Mouse (Mus musculus): ENCODE measurements at regions not wholly inside any gene's neighbourhood (a gene's known extent, or its start where the extent isn't known, plus 50 kb on each side); places are given as distances from the start of the nearest gene placed in this dataset.

DNA sequence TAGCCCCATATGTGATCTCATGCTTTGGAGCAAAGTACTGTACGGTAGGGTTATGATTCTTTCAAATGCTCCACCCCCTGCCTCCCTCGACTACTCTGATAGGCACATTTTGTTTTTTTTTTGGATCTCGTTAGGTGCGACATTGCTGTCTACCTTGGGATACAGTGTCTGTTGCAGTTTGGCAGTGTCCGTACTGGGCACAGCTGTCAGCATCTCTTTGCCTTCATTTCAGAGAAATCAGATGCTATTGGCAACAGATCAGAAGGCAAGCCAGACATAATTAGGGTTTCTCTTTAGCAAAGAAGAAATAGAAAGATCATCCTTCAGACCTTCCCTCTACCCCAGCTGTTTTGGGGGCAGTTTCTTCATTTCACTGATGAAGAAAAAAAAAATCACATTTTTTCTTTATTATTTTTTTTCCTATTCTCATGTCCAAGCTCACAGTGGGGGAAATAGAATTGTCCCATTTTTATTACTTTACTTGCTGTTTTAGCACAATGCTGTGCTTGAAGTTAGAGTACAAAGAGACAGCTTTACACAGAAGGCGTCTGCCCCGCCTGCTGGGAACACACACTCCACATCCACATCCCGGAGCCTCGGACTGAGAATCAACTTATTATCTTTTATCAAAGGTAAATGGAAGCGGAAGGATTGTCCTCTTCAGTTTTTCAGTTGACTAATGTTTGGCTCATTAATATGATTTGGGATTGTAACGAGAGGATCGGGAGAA is 420.8 kb upstream of the Got2 start:
- Histone ChIP-seq H3K27ac (replicated peaks; ENCODE audit: low read depth, low read length) (no peak overlapping the region), H3K9ac (ENCODE audit: low read length) (no peak overlapping the region), H3K4me1 (ENCODE audit: control insufficient read depth, insufficient read depth, low read length) (no peaks in the 10 kb centered on the region), H3K4me3 (ENCODE audit: low read depth, low read length) (no peak overlapping the region), H3K27me3 (ENCODE audit: control insufficient read depth, insufficient read depth, low read length) (no peaks in the 10 kb centered on the region), H3K36me3 (ENCODE audit: control insufficient read depth, insufficient read depth, low read length) (no peaks in the 10 kb centered on the region), H3K9me3 (ENCODE audit: control insufficient read depth, low read length) (no peaks in the 10 kb centered on the region), H3K4me2 (ENCODE audit: low read depth, severe bottlenecking) (no peak overlapping the region)
- ATAC-seq (ENCODE audit: insufficient number of reproducible peaks, low FRiP score, low TSS enrichment, low read depth) (no peak), DNase-seq (ENCODE audit: low spot score) (no peak)
- WGBS, result 87% methylated on average over 12 of the region's 12 CpGs

DNA sequence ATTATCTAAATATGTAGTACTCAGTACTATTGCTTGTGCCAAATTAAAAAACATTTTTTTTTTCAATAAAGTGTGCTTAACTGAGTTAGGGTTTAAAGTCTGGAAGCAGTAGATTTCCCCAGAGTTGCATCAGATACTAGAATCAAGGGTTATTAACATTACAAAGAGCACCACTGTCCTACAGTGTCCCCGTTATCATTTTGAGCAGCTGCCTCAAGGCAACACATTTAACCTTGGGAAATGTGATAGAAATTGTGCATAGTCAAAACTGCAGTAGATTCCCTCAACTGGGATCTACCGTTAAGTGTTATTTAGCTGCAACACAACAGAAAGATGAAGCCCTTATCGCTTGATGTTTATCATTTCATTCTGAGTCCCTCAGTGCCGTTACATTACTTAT is 408.3 kb upstream of the Got2 start:
- Histone ChIP-seq H3K27ac (replicated peaks; ENCODE audit: low read depth, low read length) (no peak overlapping the region), H3K9me3 (ENCODE audit: control insufficient read depth, low read length) (no peaks in the 10 kb centered on the region), H3K9ac (ENCODE audit: low read length) (no peak overlapping the region), H3K4me3 (ENCODE audit: low read depth, low read length) (no peak overlapping the region), H3K4me1 (ENCODE audit: control insufficient read depth, insufficient read depth, low read length) (no peaks in the 10 kb centered on the region), H3K4me2 (ENCODE audit: low read depth, severe bottlenecking) (no peak overlapping the region), H3K27me3 (ENCODE audit: control insufficient read depth, insufficient read depth, low read length) (no peaks in the 10 kb centered on the region), H3K36me3 (ENCODE audit: control insufficient read depth, insufficient read depth, low read length) (no peaks in the 10 kb centered on the region)
- no peak for DNase-seq (ENCODE audit: low spot score)
- WGBS, result 90% methylated on average over 4 of the region's 4 CpGs
- no peak for ATAC-seq (ENCODE audit: insufficient number of reproducible peaks, low FRiP score, low TSS enrichment, low read depth)

DNA sequence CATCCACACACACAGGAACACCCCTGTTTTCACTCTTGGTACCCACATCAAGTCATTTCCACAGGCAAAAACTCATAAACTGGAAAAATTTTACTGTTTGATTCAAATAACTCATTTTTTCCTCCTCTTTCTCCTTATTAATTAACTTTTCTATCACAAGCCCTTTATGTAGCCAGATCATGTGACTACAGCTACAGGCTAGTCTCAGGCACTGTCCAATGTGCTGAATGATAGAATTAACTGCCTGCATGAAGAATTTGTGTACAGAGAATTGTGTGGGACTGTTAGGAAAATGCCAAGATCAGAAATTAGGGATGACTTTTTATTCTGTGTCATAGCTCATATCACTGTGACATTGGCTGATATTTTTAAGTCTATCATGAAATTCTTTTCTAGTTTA is 402.4 kb upstream of the Got2 start:
- Histone ChIP-seq H3K4me1 (ENCODE audit: control insufficient read depth, insufficient read depth, low read length) (no peaks in the 10 kb centered on the region), H3K27me3 (ENCODE audit: control insufficient read depth, insufficient read depth, low read length) (no peaks in the 10 kb centered on the region), H3K27ac (replicated peaks; ENCODE audit: low read depth, low read length) (no peak overlapping the region), H3K4me2 (ENCODE audit: low read depth, severe bottlenecking) (no peak overlapping the region), H3K9me3 (ENCODE audit: control insufficient read depth, low read length) (no peaks in the 10 kb centered on the region), H3K4me3 (ENCODE audit: low read depth, low read length) (no peak overlapping the region), H3K9ac (ENCODE audit: low read length) (no peak overlapping the region), H3K36me3 (ENCODE audit: control insufficient read depth, insufficient read depth, low read length) (no peaks in the 10 kb centered on the region)
- DNase-seq (ENCODE audit: low spot score), result no peak
- no peak for ATAC-seq (ENCODE audit: insufficient number of reproducible peaks, low FRiP score, low TSS enrichment, low read depth)

DNA sequence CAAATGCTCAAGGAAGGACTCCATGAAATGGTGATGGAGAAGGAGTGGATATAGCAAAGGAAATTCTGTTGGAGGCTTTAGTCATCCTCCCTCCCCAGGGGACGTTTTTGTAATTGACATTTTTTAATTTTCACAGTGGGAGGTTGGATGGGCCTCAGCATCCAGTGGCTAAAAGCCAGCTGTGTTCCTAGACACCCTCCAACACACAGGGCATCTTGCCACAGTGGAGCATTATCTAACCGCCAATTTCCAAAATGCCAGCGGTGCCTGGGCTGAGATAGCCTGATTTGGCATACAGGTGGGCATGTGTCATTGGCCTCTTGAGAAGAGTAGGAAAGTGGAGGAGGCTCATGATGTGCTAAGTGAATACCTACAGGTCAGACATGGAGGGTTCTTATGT is 401.2 kb upstream of the Got2 start:
- H3K4me3 ChIP-seq (ENCODE audit: low read depth, low read length), result no peak overlapping the region
- no peaks in the 10 kb centered on the region for H3K36me3 ChIP-seq (ENCODE audit: control insufficient read depth, insufficient read depth, low read length)
- ATAC-seq (ENCODE audit: insufficient number of reproducible peaks, low FRiP score, low TSS enrichment, low read depth) (no peak), DNase-seq (ENCODE audit: low spot score) (no peak)
- H3K27me3 ChIP-seq (ENCODE audit: control insufficient read depth, insufficient read depth, low read length), result no peaks in the 10 kb centered on the region
- H3K4me2 ChIP-seq (ENCODE audit: low read depth, severe bottlenecking), result no peak overlapping the region
- H3K4me1 ChIP-seq (ENCODE audit: control insufficient read depth, insufficient read depth, low read length), result no peaks in the 10 kb centered on the region
- H3K9ac ChIP-seq (ENCODE audit: low read length), result no peak overlapping the region
- no peak overlapping the region for H3K27ac ChIP-seq (replicated peaks; ENCODE audit: low read depth, low read length)
- no peaks in the 10 kb centered on the region for H3K9me3 ChIP-seq (ENCODE audit: control insufficient read depth, low read length)
- WGBS, result 79% methylated on average over 3 of the region's 3 CpGs

DNA sequence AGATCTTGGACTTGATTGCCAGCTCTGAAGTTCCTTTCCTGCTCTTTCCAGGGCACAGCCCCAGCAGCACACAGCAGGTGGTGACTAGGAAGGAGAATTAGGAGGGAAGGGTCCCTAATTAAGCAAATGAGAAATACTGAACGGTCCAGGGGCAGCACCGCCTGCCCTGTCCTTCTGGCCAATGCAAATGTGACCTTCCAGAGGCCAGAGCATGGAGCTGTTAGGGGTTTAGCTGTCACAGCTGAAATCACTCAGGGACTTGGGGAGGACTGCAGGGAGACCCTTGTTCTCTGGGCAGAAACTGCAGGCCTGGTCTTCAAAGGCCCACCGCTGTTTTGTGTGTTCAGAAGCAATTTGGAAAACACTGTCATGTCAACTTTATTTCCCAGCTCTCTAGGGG is 400.2 kb upstream of the Got2 start:
- no peak overlapping the region for H3K9ac ChIP-seq (ENCODE audit: low read length)
- DNase-seq (ENCODE audit: low spot score) (peak; percentile 27), ATAC-seq (ENCODE audit: insufficient number of reproducible peaks, low FRiP score, low TSS enrichment, low read depth) (no peak; the same call in 1 of the 2 replicates)
- H3K4me2 ChIP-seq (ENCODE audit: low read depth, severe bottlenecking), result no peak overlapping the region
- H3K9me3 ChIP-seq (ENCODE audit: control insufficient read depth, low read length), result no peaks in the 10 kb centered on the region
- no peaks in the 10 kb centered on the region for H3K4me1 ChIP-seq (ENCODE audit: control insufficient read depth, insufficient read depth, low read length)
- 11% methylated on average over 3 of the region's 3 CpGs for WGBS
- H3K27ac ChIP-seq (replicated peaks; ENCODE audit: low read depth, low read length), result no peak overlapping the region
- H3K36me3 ChIP-seq (ENCODE audit: control insufficient read depth, insufficient read depth, low read length), result no peaks in the 10 kb centered on the region
- no peak overlapping the region for H3K4me3 ChIP-seq (ENCODE audit: low read depth, low read length)
- no peaks in the 10 kb centered on the region for H3K27me3 ChIP-seq (ENCODE audit: control insufficient read depth, insufficient read depth, low read length)

DNA sequence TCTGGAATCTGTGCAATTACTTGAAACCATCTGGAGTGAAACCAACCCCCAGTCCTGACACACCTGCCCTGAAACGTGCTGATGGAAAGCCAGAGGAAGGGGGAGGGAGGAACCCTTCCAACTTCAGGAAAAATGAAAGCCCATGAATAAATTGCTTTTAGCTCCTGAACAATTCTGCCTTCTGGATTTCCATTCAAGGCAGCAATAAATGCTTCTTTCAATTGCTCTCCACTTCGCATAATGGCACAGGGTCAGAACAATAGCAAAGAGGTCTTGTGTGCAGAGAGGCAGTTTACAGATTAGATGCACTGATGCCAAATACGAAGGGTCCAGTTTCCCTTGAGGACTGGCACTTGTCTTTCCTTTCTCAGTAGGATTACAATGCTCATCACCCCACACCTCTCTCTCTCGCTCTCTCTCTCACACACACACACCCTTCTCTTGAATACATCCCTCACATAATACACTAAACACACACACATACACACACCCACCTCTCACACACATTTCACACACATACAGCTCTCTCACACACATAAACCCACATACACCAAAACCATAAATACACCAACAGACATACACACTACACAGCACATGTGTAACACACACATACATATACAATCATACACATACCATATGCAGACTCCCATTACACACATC is 389.3 kb upstream of the Got2 start:
- no peaks in the 10 kb centered on the region for H3K27me3 ChIP-seq (ENCODE audit: control insufficient read depth, insufficient read depth, low read length)
- no peaks in the 10 kb centered on the region for H3K4me1 ChIP-seq (ENCODE audit: control insufficient read depth, insufficient read depth, low read length)
- no peak overlapping the region for H3K27ac ChIP-seq (replicated peaks; ENCODE audit: low read depth, low read length)
- DNase-seq (ENCODE audit: low spot score), result no peak
- no peak; the same call in 1 of the 2 replicates for ATAC-seq (ENCODE audit: insufficient number of reproducible peaks, low FRiP score, low TSS enrichment, low read depth)
- H3K36me3 ChIP-seq (ENCODE audit: control insufficient read depth, insufficient read depth, low read length), result no peaks in the 10 kb centered on the region
- H3K9me3 ChIP-seq (ENCODE audit: control insufficient read depth, low read length), result no peaks in the 10 kb centered on the region
- H3K4me3 ChIP-seq (ENCODE audit: low read depth, low read length), result no peak overlapping the region
- 62% methylated on average over 4 of the region's 4 CpGs for WGBS
- no peak overlapping the region for H3K9ac ChIP-seq (ENCODE audit: low read length)
- no peak overlapping the region for H3K4me2 ChIP-seq (ENCODE audit: low read depth, severe bottlenecking)

DNA sequence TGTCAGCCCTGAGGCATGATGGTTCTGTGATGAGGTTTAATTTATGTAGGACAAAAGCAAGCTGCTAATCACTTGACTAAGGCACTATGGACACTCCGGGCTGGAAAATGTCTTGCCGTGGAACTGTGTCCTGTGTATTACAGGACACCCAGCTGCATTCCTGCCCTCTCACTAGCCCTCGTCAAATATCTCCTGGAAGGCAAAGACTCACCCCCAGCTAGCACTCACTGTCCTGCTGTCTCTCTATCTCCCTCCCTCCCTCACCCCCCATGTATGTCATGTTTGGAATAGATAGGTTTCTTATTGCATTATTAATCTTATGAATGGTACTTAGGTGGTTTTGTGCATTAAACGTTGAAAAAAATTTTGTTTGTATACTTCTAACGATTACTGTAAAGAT is 388.7 kb upstream of the Got2 start:
- Histone ChIP-seq H3K9ac (ENCODE audit: low read length) (no peak overlapping the region), H3K36me3 (ENCODE audit: control insufficient read depth, insufficient read depth, low read length) (no peaks in the 10 kb centered on the region), H3K27ac (replicated peaks; ENCODE audit: low read depth, low read length) (no peak overlapping the region), H3K9me3 (ENCODE audit: control insufficient read depth, low read length) (no peaks in the 10 kb centered on the region), H3K27me3 (ENCODE audit: control insufficient read depth, insufficient read depth, low read length) (no peaks in the 10 kb centered on the region), H3K4me2 (ENCODE audit: low read depth, severe bottlenecking) (no peak overlapping the region), H3K4me1 (ENCODE audit: control insufficient read depth, insufficient read depth, low read length) (no peaks in the 10 kb centered on the region), H3K4me3 (ENCODE audit: low read depth, low read length) (no peak overlapping the region)
- ATAC-seq (ENCODE audit: insufficient number of reproducible peaks, low FRiP score, low TSS enrichment, low read depth), result no peak
- DNase-seq (ENCODE audit: low spot score), result no peak
- 71% methylated on average over 5 of the region's 5 CpGs for WGBS

DNA sequence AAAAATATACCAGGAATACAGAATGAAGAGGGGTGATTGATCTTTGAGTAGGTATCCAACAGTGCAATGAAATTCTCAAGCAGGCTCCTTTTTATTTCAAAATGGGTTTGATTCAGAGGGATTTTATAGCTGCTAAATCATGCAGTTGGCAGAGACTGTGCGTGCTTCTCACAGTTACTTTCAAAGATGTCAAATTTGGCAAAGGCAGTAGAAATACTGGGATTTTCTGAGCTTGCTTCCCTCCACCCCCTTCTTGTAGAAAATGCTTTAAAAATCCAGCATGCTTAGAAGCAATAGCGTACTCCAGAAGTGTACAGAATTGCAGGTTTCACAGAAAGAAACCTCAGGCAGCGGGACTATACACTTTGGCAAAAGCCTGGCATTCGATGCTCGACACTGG is 367.9 kb upstream of the Got2 start:
- Histone ChIP-seq H3K4me1 (ENCODE audit: control insufficient read depth, insufficient read depth, low read length) (no peaks in the 10 kb centered on the region), H3K9me3 (ENCODE audit: control insufficient read depth, low read length) (no peaks in the 10 kb centered on the region), H3K36me3 (ENCODE audit: control insufficient read depth, insufficient read depth, low read length) (no peaks in the 10 kb centered on the region), H3K4me3 (ENCODE audit: low read depth, low read length) (no peak overlapping the region), H3K9ac (ENCODE audit: low read length) (no peak overlapping the region), H3K27ac (replicated peaks; ENCODE audit: low read depth, low read length) (no peak overlapping the region), H3K4me2 (ENCODE audit: low read depth, severe bottlenecking) (no peak overlapping the region), H3K27me3 (ENCODE audit: control insufficient read depth, insufficient read depth, low read length) (no peaks in the 10 kb centered on the region)
- ATAC-seq (ENCODE audit: insufficient number of reproducible peaks, low FRiP score, low TSS enrichment, low read depth) (no peak), DNase-seq (ENCODE audit: low spot score) (no peak)
- 88% methylated on average over 5 of the region's 5 CpGs for WGBS

DNA sequence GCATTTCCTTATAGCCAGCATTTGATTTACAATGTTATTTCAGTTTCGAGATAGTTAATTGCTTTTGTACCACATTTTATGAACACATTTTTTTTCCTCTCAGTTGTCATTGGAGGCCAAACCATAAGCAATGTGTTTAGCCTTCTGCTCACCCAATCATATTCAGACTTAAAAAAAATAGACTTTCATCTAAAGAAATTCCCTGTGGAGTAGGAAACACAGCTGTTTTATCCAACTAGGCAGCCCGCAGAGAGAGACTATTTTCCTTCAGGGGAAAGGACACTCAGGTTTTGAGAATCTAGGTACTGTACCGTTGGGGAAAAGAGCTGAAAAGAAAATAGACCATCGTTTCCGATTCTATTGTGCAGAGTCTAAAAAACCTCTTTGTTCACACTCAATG is 367.5 kb upstream of the Got2 start:
- Histone ChIP-seq H3K4me1 (ENCODE audit: control insufficient read depth, insufficient read depth, low read length) (no peaks in the 10 kb centered on the region), H3K9me3 (ENCODE audit: control insufficient read depth, low read length) (no peaks in the 10 kb centered on the region), H3K27me3 (ENCODE audit: control insufficient read depth, insufficient read depth, low read length) (no peaks in the 10 kb centered on the region), H3K4me3 (ENCODE audit: low read depth, low read length) (no peak overlapping the region), H3K9ac (ENCODE audit: low read length) (no peak overlapping the region), H3K36me3 (ENCODE audit: control insufficient read depth, insufficient read depth, low read length) (no peaks in the 10 kb centered on the region), H3K4me2 (ENCODE audit: low read depth, severe bottlenecking) (no peak overlapping the region), H3K27ac (replicated peaks; ENCODE audit: low read depth, low read length) (no peak overlapping the region)
- 66% methylated on average over 5 of the region's 5 CpGs for WGBS
- DNase-seq (ENCODE audit: low spot score), result no peak
- no peak for ATAC-seq (ENCODE audit: insufficient number of reproducible peaks, low FRiP score, low TSS enrichment, low read depth)
